Mouse (Mus musculus): ENCODE results near the gene Gm4881.
A peak's percentile ranks its signal among the peaks of the same experiment; 100 is the strongest.

Gm4881 gene

DNA sequence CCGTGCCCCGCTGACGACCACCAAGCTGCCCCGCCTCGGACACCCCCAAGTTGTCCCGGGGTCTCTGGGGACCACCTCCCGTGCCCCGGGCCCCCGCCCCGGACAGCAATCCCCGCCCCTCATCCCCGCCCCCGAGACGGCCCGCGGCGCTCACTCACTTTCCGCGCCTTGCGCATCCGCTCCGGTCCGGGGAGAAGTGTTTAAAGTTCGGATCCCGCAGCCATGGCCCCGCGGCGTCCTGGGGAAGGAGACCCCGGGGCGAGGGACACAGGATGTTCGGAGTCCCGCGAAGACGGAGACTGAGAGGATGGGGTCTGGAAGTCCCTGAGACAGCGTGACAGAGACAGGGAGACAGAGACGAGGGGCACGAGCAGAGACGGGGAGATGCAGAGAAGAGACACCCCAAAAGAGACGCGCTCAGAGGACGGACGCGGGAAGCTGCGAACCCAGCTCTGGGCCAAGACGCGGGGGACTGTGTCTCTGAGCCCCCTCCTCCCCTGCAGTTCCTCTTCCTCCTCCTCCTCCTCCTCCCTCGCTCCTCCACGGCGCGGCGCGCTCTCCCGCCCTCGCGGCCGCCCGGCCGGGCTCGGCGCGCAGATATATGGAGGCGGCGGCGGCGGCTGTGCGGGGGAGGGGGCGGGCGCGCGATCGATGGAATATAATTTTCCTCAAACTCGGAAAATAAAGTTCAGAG, at the start of gene Gm4881:
Gene Gm4881, minus strand, starts transcription at position 238 of the 694 bp plus-strand sequence.
- DNase-seq = no peak

GRCm38 (mm10) chr7:24993081-24993480, 48.8 kb upstream of the Gm4881 start:
- DNase-seq = no peak

GRCm38 (mm10) chr7:24990478-24990877, 46.2 kb upstream of the Gm4881 start:
- no peak for DNase-seq

GRCm38 (mm10) chr7:24987941-24988340, 43.6 kb upstream of the Gm4881 start:
- DNase-seq = no peak

DNA sequence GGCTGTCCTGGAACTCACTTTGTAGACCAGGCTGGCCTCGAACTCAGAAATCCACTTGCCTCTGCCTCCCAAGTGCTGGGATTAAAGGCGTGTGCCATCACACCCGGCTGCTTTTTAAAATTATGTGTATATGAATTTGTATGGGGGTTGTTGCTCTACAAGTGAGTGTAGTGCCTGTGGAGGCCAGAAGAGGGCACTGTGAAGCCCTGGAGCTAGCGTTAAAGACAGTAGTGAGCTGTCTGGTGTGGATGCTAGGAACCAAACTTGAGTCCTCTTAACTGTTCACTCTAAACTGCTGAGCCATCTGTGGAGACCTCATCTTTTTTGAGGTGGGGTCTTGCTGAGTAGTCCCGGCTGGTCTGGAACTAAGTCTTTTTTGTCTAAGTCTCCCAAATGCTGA, 41.5 kb upstream of the Gm4881 start:
- DNase-seq = no peak

GRCm38 (mm10) chr7:24984307-24984706, 40.0 kb upstream of the Gm4881 start:
- peak in 1 of 2 experiments; percentile 10 for DNase-seq

DNA sequence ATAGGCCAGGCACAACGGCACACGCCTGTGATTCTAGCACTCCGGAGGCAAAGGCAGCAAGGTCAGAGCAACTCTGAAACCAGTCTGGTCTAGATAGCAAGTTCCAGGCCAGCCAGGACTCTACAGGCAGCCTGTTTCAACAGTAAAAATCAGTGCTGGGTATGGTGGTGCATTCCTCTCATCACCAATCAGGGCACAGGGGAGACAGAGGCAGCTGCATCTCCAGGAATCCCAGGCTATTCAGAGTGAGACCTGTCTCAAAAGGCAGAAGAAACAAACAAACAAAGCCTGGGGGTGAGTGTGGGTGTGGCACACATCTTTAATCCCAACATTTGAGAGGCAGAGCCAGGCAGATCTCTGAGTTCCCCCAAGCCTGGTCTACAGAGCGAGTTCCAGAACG, 39.1 kb upstream of the Gm4881 start:
- no peak for DNase-seq

GRCm38 (mm10) chr7:24980439-24980838, 36.1 kb upstream of the Gm4881 start:
- DNase-seq = peak in 1 of 2 experiments; percentile 36

DNA sequence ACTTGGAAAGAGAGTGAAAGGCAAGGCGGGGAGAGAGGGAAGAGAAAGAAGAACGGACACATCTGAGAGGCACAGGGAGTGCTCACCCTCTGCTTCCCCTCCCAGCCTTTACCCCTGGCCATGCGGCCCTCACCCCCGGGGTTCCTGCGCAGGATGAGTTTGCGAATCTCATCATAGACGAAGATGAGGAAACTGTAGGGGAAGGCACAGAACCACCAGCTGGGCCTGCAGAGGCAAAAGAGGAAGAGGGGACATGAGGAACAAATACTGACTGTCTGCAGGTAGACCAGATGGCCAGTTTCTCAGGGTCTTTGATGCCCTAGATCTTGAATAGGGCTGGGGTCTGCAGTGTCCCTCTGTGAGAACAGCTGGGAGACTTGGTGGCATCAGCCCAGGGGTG, 34.5 kb upstream of the Gm4881 start:
- DNase-seq = peak in 1 of 2 experiments; percentile 1

DNA sequence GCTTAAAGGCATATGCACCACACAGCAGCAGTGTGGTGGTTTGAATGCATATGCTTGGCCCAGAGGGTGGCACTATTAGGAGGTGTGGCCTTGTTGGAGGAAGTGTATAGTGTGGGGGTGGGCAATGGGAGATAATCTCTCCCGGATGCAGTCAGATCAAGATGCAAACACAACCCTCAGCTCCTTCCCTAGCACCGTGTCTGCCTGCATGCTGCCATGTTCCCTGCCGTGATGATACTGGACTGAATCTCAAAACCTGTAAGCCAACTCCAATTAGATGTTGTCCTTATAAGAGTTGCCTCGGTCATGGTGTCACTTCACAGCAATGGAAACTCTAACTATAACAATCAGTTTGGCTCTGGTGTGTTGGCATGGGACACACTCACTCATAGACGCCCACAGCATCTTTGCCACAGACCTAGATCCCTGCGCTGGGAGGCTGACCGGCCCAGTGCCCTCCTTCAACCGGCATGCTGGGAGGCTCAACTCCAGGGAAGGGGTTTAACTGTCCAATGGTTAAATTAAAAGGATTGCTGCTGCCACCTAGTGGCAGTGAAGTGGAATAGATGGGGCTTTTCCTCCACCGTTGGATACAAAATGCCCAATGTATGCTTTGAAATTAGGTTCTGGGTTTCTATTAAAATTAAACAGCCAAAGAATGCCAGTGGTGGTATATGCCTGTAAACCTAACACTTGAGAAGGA, 30.8 kb upstream of the Gm4881 start:
- DNase-seq = peak in 1 of 2 experiments; percentile 53

DNA sequence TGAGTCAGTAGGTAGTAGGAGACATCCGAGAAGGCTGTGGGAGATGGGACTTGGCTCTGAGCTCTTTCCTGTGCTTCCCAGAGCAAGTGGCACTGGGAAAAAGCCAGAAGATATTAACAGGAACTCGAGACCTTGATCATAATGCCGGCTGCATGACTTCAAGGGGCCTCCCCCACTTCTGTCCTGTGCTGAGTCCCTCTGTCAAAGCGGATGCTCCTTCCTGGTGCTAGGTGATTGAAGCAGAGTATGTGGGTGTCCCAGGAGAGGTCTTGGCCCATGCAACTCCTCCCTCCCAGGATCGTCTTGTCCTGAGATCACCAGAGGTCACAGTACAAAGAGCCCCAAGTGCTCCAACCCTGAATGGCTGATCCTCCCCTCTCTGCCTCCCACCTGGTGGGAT, 29.6 kb upstream of the Gm4881 start:
- no peak for DNase-seq

- no peak for DNase-seq
Observed at GRCm38 (mm10) chr7:24973208-24973607, 28.9 kb upstream of the Gm4881 start.

DNA sequence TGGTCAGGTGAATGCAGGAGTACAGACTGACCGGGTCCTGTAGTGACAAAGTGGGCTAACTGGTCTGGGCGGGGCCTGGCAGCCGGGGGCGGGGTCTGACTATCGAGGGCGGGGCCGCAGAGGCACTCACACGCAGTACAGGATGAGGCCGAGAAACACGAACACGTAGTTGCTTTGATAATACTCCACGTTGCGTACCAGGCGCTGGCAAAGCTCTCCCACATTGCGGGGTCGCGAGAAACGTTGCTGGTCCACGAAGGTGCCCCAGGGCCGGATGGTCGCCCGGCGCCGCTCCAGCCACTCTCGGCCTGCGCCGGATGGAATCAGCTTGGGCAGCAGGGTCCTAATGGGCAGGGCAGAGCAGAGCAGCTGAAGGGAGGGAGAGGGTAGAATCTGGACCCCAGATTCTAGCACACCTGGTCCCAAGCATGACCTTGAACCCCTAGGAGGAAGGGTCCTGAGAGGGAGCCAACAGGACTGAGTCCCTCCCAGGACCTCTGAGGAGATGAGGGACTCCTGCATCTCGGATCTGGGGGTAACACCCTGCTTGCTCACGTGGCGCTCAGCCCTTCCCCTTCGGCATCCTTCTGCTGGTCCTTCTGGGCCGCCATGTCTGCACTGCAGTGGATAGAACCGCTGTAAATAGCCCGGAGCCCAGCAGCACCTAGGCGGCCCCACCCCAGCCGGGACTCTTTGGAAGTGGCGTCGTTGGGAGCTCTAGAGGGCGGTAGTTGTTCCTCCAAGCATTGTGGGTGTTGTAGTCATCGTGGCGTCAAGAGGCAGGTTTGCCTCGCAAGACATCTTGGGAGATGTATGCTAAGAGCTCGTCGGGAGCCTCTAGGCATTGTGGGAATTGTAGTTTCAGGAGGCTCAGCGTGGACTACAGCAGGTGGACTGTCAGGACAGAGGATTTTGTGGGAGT, 27.9 kb upstream of the Gm4881 start, which contains the start of gene Rabac1:
Gene Rabac1, minus strand, starts transcription at position 783 of the 922 bp plus-strand sequence.
- peak; percentile 89 to 90 for DNase-seq

DNA sequence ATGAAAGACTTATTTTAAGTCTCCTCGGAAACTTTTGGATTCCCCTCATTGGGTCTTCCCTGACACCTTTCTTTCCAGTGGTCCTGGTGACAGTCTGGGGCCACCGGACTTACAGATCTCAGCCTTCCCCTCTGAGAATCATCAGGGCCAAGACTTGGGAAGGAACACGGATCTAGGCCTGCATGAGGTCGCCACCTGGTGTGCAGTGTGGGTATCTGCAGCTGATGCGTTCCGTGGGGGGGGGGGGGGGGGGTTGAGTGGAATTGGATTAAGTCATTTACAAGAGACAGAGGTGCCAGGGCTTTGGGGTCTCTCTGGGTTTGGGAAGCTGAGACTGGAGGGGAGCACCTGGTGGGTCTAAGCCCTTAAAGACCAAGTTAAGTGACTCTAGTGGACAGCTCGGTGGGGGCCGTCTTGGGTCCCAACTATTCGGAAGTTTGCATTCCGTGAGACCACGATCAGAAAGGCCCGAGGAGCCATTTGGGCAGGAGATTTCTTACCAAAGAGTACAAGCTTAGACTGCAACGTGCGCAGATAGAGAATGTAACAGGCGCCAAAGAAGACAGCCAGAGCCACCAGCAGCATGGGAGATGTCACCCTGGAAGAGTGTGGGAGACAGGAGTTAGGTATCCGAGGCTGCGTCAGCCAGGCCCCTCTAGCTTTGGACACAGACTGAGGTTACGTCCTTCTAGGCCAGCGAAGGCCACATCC, 27.1 kb upstream of the Gm4881 start:
- DNase-seq = peak; percentile 58 to 67

DNA sequence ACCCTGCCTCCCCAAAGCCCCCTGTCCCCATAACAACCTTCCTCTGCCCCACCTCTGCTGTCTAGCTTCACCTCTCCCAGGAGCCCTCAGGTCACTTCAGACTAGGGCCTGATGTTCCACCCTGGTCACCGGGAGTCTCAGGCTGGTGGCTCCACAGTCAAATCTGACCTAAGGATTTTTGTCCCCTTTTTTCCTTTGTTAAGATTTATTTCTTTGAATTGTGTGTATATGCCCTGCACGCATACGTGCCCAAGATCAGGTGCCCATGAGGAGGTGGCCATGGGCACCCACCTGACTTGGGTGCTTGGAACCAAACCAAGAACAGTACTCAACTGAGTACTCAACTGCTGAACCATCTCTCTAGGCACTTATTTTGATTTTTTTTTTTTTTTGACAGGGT, 26.0 kb upstream of the Gm4881 start:
- DNase-seq = no peak

- peak; percentile 88 to 91 for DNase-seq
Observed at GRCm38 (mm10) chr7:24969805-24970204, 25.5 kb upstream of the Gm4881 start.

- DNase-seq = peak; percentile 41 to 43
Observed at GRCm38 (mm10) chr7:24968463-24968862, 24.2 kb upstream of the Gm4881 start.

DNA sequence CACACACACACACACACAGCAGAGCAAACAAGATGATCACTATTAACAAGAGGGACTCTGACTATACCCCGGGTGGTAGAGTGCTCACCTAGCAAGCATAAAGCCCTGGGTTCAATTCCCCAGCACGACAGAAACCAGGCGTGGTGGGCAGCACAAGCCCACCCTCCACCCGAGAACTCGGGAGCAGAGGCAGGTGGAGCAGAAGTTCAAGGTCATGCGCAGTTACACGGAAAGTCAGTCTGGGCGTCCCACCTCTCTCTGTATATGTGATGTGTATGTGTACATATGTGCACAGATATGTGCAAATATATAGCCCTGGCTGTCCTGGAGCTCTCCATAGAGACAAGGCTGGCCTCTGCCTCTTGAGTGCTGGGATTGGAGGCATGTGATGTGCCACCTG, 23.7 kb upstream of the Gm4881 start:
- no peak for DNase-seq

GRCm38 (mm10) chr7:24964897-24965535, 20.7 kb upstream of the Gm4881 start:
- peak; percentile 92 to 95 for DNase-seq

DNA sequence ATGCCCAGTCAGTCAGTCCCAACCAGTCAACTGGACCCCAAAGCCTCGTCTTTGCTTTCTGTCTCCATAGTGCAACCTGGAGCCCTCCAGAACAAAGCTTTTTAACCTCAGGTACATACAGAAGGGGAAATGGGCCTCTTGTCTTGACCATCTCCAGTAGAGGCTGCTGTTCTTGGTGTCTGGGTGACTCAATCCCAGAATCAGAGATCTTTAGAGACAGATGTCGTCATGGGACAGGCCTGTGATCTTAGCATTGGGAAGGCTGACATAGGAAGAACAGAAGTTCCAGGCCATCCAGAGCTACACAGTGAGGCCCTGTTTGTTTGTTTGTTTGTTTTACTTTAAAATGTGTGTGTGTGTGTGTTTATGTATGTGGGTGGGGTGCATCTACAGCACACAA, 20.0 kb upstream of the Gm4881 start:
- DNase-seq = no peak

GRCm38 (mm10) chr7:24955226-24955625, 10.9 kb upstream of the Gm4881 start:
- no peak for DNase-seq

- DNase-seq = no peak
Observed at GRCm38 (mm10) chr7:24954450-24954849, 10.2 kb upstream of the Gm4881 start.

Data from cerebellum, postnatal 36 days (tissue).